Mouse (Mus musculus): ENCODE data around the gene Srrm3.

DNA sequence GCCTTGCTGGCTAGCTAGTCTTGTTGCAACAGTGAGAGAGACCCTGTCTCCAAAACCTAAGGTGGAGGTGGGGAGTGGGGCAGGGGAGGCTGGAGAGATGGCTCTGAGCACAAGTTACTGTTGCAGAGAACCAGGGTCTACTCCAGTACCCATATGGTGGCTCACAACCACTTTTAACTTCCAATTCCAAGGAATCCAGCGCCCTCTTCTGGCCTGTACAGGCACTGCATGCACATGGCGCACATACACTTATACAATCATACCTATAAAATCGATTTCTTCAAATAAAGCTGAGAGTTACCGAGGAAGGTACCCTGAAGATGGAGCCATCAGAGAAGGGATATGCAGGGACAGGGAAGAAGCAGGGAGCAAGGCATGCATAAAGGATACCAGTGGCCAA, 40.8 kb downstream of the Srrm3 start:
- TF ChIP-seq POLR2A (IDR thresholded peaks at IDR 0.05; ENCODE audit: extremely low read depth, insufficient read depth, low read length) (no peak), CTCF (IDR thresholded peaks at IDR 0.05; ENCODE audit: low read depth, low read length) (peak; percentile 4; the same call in 1 of the 2 replicates)
